Mouse (Mus musculus) cerebellum, adult 2 months (tissue): ENCODE measurements around the gene Exd1.

Source experiments
- CTCF ChIP-seq: fragments of 200-500 bp; IDR thresholded peaks from 2 replicates; pipeline ENCODE4 v1.5.1; 2011; ENCODE audit warnings: low read depth, mild to moderate bottlenecking, control low read depth, low read length, moderate library complexity, borderline replicate concordance; ENCODE audit not compliant: insufficient read depth
- POLR2A ChIP-seq: fragments of 200-500 bp; IDR thresholded peaks from 2 replicates; pipeline ENCODE4 v1.6.1; 2011; ENCODE audit warnings: low read length, control low read depth, borderline replicate concordance; ENCODE audit not compliant: insufficient read depth

DNA sequence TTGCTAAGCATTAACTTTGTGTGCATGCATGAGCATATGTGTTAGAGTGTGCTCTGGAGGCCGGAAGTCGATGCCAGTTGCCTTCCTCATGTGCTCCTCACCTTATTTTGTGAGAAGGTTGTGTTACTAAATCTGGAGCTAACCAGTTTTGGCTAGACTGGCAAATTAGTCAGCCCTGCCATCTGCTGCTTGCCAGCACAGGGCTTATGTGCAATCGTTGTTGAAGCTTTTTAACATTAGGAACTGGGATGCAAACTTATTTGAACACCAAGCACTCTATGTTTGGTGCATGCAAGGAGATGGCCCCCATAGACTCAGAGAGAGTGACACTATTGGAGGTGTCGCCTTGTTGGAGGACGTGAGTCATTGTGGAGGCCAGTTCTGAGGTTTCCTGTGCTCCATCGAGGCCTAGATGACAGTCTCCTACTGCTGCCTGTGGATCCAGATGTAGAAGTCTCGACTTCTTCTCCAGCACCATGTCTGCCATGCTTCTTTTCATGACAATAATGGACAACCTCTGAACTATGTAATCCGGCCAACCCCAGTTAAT lies 49.4 kb upstream of the Exd1 start:
- TF ChIP-seq POLR2A (no peak), CTCF (no peak)
